Mouse (Mus musculus): ENCODE results near the gene Hmgcs2.

GRCm38 (mm10) chr3:98242458-98243037, 37.7 kb upstream of the Hmgcs2 start:
- TF ChIP-seq CTCF (IDR thresholded peaks at IDR 0.05; ENCODE audit: insufficient read depth, low read length) (no peak), POLR2A (IDR thresholded peaks at IDR 0.05; ENCODE audit: borderline replicate concordance, extremely low read depth, low read depth, low read length) (no peak)

Data from lung, adult 2 months (tissue).